Mouse (Mus musculus) spleen, postnatal 36 days (tissue): ENCODE results near the gene Gimap8.
"Not testable (repeated sequence)": the region's sequence is repeated elsewhere in the genome, so short reads cannot be mapped to it uniquely, and the experiment has no call there.

Experiments used
- DNase-seq, 2 experiments: peaks; one replicate each; pipeline ENCODE4 v3.0.0; 2022; ENCODE audit warnings: low spot score in 2 of 2, mixed read lengths in 1 of 2

The Gimap8 gene

GRCm38 (mm10) chr6:48646995-48647394 is at the start of gene Gimap8:
Gene Gimap8 (plus strand): TSS chr6:48647234.
- DNase-seq = peak; percentile 90 to 93

- no peak for DNase-seq
These were observed 46.4 kb upstream of the Gimap8 start for GRCm38 (mm10) chr6:48600594-48600993.

GRCm38 (mm10) chr6:48601271-48602079 is 45.6 kb upstream of the Gimap8 start, which contains the start of gene Zfp775:
Gene Zfp775 (plus strand): TSS chr6:48602063.
- DNase-seq = peak; percentile 93 to 94

- DNase-seq = no peak
These were observed 44.8 kb upstream of the Gimap8 start for GRCm38 (mm10) chr6:48602080-48602741.

- no peak for DNase-seq
These were observed 38.9 kb upstream of the Gimap8 start for GRCm38 (mm10) chr6:48608124-48608523.

- DNase-seq = no peak
These were observed 37.5 kb upstream of the Gimap8 start for GRCm38 (mm10) chr6:48609512-48609911.

GRCm38 (mm10) chr6:48610657-48611056 is 36.4 kb upstream of the Gimap8 start:
- DNase-seq = no peak

GRCm38 (mm10) chr6:48613464-48613863 is 33.6 kb upstream of the Gimap8 start:
- DNase-seq = no peak

GRCm38 (mm10) chr6:48614756-48615155 is 32.3 kb upstream of the Gimap8 start:
- DNase-seq = no peak

GRCm38 (mm10) chr6:48620031-48620430 is 27.0 kb upstream of the Gimap8 start:
- no peak for DNase-seq

- not testable (repeated sequence) for DNase-seq
These were observed 24.7 kb upstream of the Gimap8 start for GRCm38 (mm10) chr6:48622186-48622843.

- DNase-seq = no peak
These were observed 23.6 kb upstream of the Gimap8 start for GRCm38 (mm10) chr6:48623460-48623859.

- DNase-seq = no peak
These were observed 20.6 kb upstream of the Gimap8 start, which contains the start of gene AI854703 for GRCm38 (mm10) chr6:48626464-48626863. Gene AI854703 (plus strand): TSS chr6:48626764.

- DNase-seq = no peak
These were observed 20.1 kb upstream of the Gimap8 start for GRCm38 (mm10) chr6:48626984-48627383.

- no peak for DNase-seq
These were observed 19.5 kb upstream of the Gimap8 start for GRCm38 (mm10) chr6:48627511-48627924.

- no peak for DNase-seq
These were observed 18.7 kb upstream of the Gimap8 start for GRCm38 (mm10) chr6:48628377-48628776.

GRCm38 (mm10) chr6:48628808-48629660 is 18.0 kb upstream of the Gimap8 start:
- peak; percentile 25 to 26 for DNase-seq

- no peak for DNase-seq
These were observed 17.4 kb upstream of the Gimap8 start for GRCm38 (mm10) chr6:48629661-48630034.

- DNase-seq = no peak
These were observed 16.2 kb upstream of the Gimap8 start for GRCm38 (mm10) chr6:48630831-48631230.

- no peak for DNase-seq
These were observed 11.9 kb upstream of the Gimap8 start for GRCm38 (mm10) chr6:48635105-48635504.

- no peak for DNase-seq
These were observed 10.5 kb upstream of the Gimap8 start for GRCm38 (mm10) chr6:48636515-48636914.
